Mouse (Mus musculus): ENCODE data around the gene Eya2.

DNA sequence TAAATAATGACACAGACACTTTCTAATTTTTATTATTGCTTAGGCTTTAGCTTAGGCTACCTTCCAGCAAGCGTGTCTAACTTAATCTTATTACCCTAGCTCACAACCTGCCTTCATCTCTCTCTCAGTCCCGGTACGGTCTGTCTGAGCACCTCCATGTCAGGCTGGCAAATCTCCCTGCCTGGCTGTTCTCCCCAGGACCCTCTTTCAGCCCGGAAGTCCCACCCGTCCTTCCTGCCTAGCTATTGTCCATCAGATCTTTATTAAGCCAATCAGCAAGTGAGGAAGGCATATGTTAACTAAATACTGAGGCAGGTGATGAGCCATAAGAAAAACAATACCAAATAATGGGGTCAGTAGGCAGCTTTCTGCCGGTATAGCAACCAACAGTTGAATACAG is 62.1 kb downstream of the Eya2 start:
- TF ChIP-seq CTCF (IDR thresholded peaks at IDR 0.05; ENCODE audit: extremely low read depth, insufficient read depth, insufficient read length, insufficient replicate concordance) (no peak), POLR2A (IDR thresholded peaks at IDR 0.05; ENCODE audit: low read depth, low read length) (no peak)
